Mouse (Mus musculus): ENCODE measurements at regions not wholly inside any gene's neighbourhood (a gene's known extent, or its start where the extent isn't known, plus 50 kb on each side); places are given as distances from the start of the nearest gene placed in this dataset.
A peak's percentile ranks its signal among the peaks of the same experiment; 100 is the strongest.
"Not testable (repeated sequence)": the region's sequence is repeated elsewhere in the genome, so short reads cannot be mapped to it uniquely, and the experiment has no call there.

DNA sequence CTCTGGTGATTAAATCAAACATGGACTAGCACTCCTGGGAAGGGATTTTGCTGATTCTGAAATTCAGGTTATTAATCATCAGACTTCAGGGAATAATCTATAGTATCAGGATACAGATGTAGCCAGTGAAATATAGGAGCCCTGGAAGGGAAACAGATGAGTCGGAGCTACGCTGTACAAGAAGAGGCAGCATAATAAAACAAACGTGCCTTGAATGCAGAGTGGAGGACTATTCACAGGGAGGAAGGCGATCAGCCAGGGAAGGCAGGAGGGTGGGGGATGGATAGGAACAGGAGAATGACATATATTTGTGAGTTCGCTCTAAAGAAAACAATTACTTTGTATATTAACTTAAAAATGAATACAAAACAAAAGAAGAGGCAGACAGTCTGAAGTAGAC, 286.6 kb upstream of the Got2 start:
- ATAC-seq (replicated peaks in 1 of 2; ENCODE audit: insufficient read depth in 1 of 2, low FRiP score in 2 of 2, low TSS enrichment in 1 of 2, low read depth in 1 of 2, poor library complexity in 2 of 2, severe bottlenecking in 2 of 2), result no peak

DNA sequence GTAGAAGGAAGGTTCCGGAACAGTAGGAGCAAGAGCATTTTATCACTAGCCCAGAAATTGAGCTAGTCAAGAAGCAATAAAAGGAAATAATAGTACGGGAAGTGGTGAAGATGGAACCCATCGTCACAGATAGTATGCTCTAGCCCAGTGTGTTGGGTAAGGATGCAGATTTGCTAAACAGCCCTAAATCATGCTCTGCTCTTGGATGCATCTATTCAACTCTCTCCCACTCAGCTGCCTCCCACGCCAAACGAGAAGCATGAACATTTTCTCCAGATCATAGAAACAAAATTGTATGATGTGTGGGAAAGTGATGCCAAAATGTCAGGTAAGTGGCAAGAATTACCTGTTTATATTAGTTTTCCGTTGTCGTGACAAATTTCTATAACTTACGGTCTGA, 276.6 kb upstream of the Got2 start:
- no peak for ATAC-seq (replicated peaks in 1 of 2; ENCODE audit: insufficient read depth in 1 of 2, low FRiP score in 2 of 2, low TSS enrichment in 1 of 2, low read depth in 1 of 2, poor library complexity in 2 of 2, severe bottlenecking in 2 of 2)

DNA sequence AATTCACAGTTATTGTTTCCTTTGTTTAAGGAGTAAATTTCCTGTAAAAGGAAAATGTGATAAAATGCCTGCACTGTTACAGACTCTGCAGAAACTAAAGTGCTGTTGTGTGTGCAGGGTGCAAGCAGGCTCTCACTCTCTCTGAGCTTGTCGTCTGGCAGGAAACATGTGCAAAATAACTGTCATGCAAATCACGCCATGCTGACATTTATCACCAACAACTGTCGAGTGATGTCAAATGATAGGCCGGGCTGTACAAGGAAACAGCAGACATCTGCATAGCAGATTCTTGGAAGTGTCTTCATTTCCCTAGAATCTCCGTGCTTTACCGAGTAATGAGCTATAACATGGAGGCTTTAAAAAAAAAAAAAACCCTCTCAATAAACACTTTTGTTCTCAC, 271.6 kb upstream of the Got2 start:
- no peak for ATAC-seq (replicated peaks in 1 of 2; ENCODE audit: insufficient read depth in 1 of 2, low FRiP score in 2 of 2, low TSS enrichment in 1 of 2, low read depth in 1 of 2, poor library complexity in 2 of 2, severe bottlenecking in 2 of 2)

DNA sequence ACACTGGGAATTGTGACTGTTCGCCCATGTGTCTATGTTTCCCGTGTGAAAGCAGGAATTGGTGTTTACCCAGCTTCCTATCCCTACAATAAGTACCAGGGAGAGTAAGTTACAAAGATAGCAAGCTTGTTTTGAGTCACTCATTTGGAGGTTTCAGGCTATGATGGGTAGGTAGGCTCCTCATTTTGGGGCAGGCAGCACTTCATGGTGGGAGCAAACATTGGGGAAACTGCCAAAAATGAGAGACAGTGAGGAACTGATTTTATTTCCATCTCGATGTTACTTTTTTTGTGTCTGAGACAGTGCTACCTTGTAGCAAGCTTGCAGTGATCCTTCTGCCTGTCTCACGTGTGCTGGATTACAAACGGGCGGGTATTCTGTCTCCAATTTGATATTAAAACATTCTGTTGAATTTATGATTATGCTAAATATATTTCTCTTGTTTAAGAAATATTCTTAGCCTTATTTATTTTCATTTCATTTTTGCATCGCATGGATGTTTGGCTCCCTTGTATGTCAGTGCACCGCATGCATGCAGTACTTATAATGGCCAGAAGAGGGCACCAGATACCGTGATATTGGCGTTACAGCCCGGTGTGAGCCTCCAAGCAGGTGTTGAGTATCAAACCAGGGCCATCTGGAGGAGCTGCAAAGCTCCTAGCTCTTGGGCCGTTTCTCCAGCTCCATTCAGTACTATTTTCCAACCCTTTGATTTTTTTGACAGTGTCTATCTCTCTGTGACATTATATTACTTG, 264.3 kb upstream of the Got2 start:
- peak; percentile 47 to 71; a peak in 2 of 4 replicates for ATAC-seq (replicated peaks in 1 of 2; ENCODE audit: insufficient read depth in 1 of 2, low FRiP score in 2 of 2, low TSS enrichment in 1 of 2, low read depth in 1 of 2, poor library complexity in 2 of 2, severe bottlenecking in 2 of 2)

DNA sequence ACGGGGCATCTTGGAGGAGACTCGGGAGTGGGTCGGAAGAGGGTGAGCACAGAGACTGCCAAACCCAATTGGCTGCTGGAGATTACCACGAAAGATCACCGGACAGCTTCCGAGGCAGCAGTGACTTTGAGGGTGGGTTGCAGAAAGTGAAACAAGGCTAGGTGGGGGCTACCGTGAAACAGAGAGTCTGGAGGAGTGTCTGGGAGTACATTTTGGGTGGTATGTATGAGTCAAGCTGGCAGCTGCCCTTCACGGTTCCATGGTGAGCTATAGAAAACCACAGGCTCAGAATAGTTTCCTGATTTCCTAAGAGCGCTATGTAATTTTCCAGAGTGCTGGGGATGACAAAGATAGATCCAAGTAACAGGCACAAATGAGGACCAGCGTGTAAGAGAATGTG, 263.7 kb upstream of the Got2 start:
- ATAC-seq (replicated peaks in 1 of 2; ENCODE audit: insufficient read depth in 1 of 2, low FRiP score in 2 of 2, low TSS enrichment in 1 of 2, low read depth in 1 of 2, poor library complexity in 2 of 2, severe bottlenecking in 2 of 2), result no peak

DNA sequence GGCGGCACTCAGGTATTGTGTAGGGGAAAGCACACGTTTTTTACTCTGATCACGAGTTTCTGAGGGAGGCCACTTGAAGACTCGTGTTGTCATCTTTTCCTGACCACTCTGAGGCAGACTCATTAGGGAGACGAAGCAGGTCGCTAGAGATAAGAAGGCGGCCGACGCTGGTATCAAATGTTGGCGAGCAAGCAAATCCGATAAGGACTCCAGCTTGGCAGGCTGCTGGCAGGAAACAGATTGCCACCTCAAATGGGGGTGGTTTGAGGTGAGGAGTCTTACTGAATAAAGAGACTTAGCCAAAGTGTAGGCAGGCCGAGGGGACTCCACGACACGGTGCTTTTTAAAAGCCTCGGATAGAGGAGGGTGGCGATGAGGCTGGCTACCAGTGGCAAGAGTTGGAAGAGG, 262.7 kb upstream of the Got2 start:
- ATAC-seq (replicated peaks in 1 of 2; ENCODE audit: insufficient read depth in 1 of 2, low FRiP score in 2 of 2, low TSS enrichment in 1 of 2, low read depth in 1 of 2, poor library complexity in 2 of 2, severe bottlenecking in 2 of 2), result no peak

DNA sequence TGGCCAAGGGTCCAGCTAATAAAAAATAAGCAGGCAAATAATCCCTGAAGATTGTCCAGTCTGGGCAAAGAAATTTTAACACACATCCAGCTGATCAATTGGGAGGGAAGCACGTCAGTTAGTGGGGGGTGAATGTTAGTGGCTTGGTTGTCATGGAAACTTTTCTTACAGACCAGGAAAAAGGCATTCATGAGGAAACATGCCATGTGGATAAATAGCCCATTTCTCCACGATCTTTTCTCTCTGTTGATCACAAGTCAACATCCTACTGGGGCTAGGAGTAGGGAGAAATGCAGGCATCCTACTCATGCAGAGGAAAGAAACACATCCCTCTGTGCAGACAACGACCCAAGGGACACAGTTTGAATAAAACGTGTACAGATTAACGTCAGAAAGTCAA, 243.8 kb upstream of the Got2 start:
- no peak for ATAC-seq (replicated peaks in 1 of 2; ENCODE audit: insufficient read depth in 1 of 2, low FRiP score in 2 of 2, low TSS enrichment in 1 of 2, low read depth in 1 of 2, poor library complexity in 2 of 2, severe bottlenecking in 2 of 2)

DNA sequence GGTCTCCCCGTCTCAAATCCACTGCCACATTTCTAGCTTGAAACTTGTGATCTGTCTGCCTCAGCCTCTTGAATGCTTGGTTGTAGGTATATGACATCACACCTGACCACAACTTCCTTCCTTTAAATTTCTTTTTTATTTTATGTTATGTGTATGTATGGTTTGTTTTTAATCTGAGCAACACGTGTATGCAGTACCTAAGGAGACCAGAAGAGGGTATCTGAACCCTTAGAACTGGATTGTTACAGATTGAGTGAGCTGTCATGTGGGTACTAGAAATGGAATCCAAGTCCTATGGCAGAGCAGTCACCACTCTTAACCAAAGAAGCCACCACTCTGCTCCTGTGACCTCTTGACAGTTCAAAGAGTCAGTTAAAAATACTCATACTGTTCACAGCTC, 240.0 kb upstream of the Got2 start:
- ATAC-seq (replicated peaks in 1 of 2; ENCODE audit: insufficient read depth in 1 of 2, low FRiP score in 2 of 2, low TSS enrichment in 1 of 2, low read depth in 1 of 2, poor library complexity in 2 of 2, severe bottlenecking in 2 of 2), result no peak

DNA sequence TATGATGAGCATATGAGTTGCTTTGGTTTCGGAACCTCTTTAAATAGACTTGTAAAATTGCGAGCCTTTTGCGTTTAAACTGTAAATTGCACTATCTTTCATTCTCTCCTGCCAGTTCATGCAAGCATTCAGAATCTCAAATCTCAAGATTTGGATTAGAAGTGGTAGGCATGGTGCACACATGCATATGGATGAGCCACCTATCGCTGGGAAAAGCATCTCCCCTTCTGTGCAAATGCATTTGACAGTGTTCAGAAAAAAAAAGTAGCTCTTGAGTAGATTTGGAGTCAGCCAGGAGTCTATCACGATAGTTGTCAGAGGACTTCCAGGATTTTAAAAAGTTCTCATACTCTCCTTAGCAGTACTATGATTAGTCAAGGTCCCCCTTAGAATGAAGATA, 212.5 kb upstream of the Got2 start:
- ATAC-seq (replicated peaks in 1 of 2; ENCODE audit: insufficient read depth in 1 of 2, low FRiP score in 2 of 2, low TSS enrichment in 1 of 2, low read depth in 1 of 2, poor library complexity in 2 of 2, severe bottlenecking in 2 of 2), result no peak

DNA sequence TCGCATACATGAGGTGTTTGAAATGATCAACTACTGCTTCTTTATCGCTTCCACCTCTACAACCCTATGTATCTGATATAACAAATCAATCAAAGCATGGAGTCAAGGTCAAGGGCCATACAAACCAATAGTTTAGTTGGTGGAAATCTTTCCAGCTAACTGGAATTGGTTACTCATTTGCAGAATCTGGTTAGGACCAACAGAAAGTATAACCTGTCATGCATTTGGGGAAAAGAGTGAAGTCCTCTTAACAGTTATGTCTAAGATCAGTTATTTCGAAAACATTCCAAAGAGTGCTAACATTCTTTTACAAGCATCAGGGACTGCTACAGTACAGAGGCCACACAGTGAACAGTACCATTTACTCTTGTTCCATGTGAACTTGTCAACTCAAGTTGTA, 204.6 kb upstream of the Got2 start:
- ATAC-seq (replicated peaks in 1 of 2; ENCODE audit: insufficient read depth in 1 of 2, low FRiP score in 2 of 2, low TSS enrichment in 1 of 2, low read depth in 1 of 2, poor library complexity in 2 of 2, severe bottlenecking in 2 of 2), result no peak

DNA sequence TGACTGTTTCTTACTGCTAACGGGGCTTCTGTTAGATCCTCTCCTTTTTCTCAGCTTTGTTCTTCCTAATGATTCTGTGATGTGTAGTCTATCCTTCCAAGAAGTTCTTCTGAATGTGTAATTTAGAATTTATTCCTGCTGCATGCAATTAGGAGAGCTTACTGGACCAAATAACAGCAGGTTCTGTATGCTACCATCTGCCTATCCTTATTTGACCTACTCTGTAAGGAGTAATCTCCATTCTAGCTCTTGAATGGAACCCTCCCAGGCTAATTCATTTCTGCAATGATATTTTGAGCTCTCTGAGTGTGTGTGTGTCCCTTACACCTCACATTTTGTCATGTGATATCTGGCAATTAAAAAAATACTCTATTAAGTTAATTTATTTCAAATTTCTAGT, 201.9 kb upstream of the Got2 start:
- ATAC-seq (replicated peaks in 1 of 2; ENCODE audit: insufficient read depth in 1 of 2, low FRiP score in 2 of 2, low TSS enrichment in 1 of 2, low read depth in 1 of 2, poor library complexity in 2 of 2, severe bottlenecking in 2 of 2), result no peak

DNA sequence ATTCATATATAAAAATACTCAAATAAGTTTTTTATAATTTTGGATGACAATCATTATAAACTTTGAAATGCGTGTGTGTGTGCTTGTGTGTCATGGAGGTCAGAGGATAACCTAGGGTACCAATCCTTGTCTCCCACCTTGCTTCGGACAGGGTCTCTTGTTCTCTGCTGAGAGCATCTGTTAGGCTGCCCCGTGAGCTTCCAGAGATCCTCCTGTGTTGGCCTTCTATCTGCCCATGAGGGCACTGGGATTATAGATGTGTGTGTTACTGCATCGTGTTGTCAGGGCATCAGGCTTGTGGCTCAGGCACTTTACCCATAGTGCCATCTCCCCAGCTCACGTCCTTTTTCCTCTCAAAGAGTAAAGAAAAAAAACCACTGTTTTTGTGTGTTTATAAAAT, 180.0 kb upstream of the Got2 start:
- ATAC-seq (replicated peaks in 1 of 2; ENCODE audit: insufficient read depth in 1 of 2, low FRiP score in 2 of 2, low TSS enrichment in 1 of 2, low read depth in 1 of 2, poor library complexity in 2 of 2, severe bottlenecking in 2 of 2), result no peak

DNA sequence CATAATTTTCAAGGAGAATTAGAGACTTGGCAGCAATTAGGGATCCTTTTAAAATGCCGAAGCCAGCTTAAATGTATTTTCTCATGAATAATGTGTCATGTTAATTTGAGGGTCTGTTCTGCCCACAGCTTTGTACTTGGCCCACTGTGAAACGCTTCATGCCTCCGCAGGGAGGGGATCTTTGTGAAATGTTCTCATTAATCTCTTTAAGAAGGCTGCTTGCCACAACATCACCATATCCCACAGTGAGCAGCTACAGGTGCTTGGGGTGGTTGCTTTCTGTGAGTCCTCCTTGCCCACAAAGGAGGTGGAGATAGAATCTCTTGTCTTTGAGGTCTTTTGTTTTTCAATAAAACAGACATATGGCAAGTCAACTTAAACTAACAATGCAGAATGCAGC, 159.3 kb upstream of the Got2 start:
- no peak for ATAC-seq (replicated peaks in 1 of 2; ENCODE audit: insufficient read depth in 1 of 2, low FRiP score in 2 of 2, low TSS enrichment in 1 of 2, low read depth in 1 of 2, poor library complexity in 2 of 2, severe bottlenecking in 2 of 2)

DNA sequence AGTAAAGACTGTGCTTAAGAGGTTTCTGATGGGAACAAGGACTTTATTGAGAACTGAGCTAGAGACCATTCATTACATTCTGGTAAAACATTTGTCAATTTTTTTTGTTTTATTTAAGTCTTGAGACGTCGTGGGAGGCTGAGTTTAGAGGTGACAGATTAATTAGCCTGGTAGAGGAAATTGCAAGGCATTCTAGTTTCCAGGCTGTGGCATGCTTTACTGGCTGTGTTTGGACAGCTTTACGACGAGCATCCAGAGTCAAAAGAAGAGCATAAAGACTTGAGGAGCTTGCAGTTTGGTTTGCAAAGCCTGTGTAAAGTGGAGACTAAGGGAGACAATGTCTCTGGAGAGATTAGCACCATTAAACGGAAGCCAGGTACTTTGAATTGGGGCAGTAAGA, 154.0 kb upstream of the Got2 start:
- ATAC-seq (replicated peaks in 1 of 2; ENCODE audit: insufficient read depth in 1 of 2, low FRiP score in 2 of 2, low TSS enrichment in 1 of 2, low read depth in 1 of 2, poor library complexity in 2 of 2, severe bottlenecking in 2 of 2), result no peak

DNA sequence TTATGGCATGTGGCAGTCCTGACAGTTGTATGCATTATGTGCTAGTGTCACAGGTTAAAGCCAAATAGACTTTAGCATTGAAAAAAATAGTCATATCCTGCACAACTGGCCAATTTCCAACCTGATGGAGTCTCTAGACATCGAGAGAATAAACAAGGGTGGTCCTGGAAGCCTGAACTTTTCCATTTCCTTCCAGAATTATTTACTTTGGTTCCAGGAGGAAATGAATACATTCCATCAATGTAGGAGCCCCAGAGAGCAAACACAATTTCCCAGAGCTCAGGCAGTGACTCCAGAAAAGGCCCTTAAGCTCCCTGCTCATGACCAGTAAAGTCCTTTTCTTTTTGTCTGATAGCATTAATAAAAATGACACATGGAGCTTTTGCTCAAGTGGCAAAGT, 151.9 kb upstream of the Got2 start:
- no peak for ATAC-seq (replicated peaks in 1 of 2; ENCODE audit: insufficient read depth in 1 of 2, low FRiP score in 2 of 2, low TSS enrichment in 1 of 2, low read depth in 1 of 2, poor library complexity in 2 of 2, severe bottlenecking in 2 of 2)

DNA sequence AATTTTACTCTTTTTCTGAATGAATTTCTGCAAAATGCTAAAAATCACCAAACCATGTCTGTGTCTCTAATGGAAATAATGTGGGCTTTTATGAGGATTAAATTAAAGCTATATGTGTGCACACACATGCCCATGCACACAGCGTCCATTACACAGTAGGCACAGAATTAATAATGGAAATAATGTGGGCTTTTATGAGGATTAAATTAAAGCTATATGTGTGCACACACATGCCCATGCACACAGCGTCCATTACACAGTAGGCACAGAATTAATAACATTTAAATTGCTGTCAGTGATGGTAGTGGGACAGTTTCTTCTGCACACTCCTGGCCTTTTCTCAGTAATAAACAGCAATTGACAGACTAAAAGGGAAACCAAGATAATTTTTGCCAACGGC, 130.4 kb upstream of the Got2 start:
- not testable (repeated sequence) for ATAC-seq (replicated peaks in 1 of 2; ENCODE audit: insufficient read depth in 1 of 2, low FRiP score in 2 of 2, low TSS enrichment in 1 of 2, low read depth in 1 of 2, poor library complexity in 2 of 2, severe bottlenecking in 2 of 2)

DNA sequence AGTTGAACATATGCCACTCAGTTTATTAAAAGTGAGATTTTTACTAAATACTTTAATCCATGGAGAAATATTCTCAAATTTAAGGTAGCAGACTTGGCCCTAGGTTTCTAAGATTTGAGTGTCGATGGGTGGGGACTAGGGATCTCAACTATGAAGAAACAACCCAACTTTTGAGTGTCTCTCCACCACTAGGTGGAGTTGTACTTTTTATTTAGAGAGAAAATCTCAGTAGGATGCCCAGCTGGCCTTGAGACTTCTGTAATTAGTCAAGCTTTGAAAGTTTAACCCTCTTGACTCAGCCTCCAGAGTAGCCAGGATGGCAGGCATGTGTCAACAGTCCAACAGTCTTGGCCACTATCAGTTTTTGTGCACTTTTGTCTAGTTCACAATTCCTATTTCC, 123.7 kb upstream of the Got2 start:
- no peak for ATAC-seq (replicated peaks in 1 of 2; ENCODE audit: insufficient read depth in 1 of 2, low FRiP score in 2 of 2, low TSS enrichment in 1 of 2, low read depth in 1 of 2, poor library complexity in 2 of 2, severe bottlenecking in 2 of 2)

DNA sequence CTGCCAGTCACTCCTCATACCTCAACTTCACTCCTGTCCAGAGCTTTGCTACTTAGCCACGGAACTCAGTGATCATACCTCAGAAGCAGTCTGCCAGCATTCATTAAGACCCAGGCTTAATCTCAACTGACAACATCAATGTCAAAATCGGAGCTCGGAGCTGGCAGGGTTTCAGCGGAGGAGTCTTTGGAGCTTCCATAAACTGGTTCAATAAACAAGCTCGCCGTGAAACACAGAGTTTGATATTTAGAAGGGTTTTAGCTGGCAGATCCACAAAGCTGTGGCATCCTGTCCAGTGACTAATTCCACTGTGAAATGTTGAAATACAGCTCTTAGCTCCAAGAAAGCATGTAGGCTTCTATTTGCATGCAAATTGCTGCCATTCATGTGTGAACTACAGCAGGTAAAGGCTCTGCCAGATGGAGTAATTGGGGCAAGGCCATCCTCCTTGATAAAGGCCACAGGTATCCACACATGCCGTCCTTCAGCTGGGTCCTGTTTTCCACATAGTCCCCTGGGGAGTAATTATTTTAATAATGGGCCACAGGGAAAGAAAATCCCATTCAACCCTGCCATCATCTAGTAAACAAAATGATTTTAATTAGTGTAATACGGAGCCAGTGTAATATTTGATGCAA, 103.6 kb upstream of the Got2 start:
- ATAC-seq (replicated peaks in 1 of 2; ENCODE audit: insufficient read depth in 1 of 2, low FRiP score in 2 of 2, low TSS enrichment in 1 of 2, low read depth in 1 of 2, poor library complexity in 2 of 2, severe bottlenecking in 2 of 2), result no peak

All from hematopoietic stem cell, adult 5-6 weeks (primary cell).